Mouse (Mus musculus): ENCODE measurements at regions not wholly inside any gene's neighbourhood (a gene's known extent, or its start where the extent isn't known, plus 50 kb on each side); places are given as distances from the start of the nearest gene placed in this dataset.

GRCm38 (mm10) chr7:73165521-73165920 lies 209.8 kb upstream of the Rgma start:
- Histone ChIP-seq H3K4me2 (no peak overlapping the region), H3K4me3 (no peak overlapping the region), H3K27me3 (no peaks in the 10 kb centered on the region), H3K27ac (no peak overlapping the region), H3K9ac (no peak overlapping the region), H3K36me3 (ENCODE audit: poor library complexity, severe bottlenecking) (no peaks in the 10 kb centered on the region), H3K9me3 (replicated peaks) (no peaks in the 10 kb centered on the region), H3K4me1 (peaks cover 10% of the 10 kb centered on the region)
- ATAC-seq = no peak
- WGBS = 55% methylated on average over 8 of the region's 8 CpGs

- ATAC-seq = no peak
- WGBS = 81% methylated on average over 8 of the region's 8 CpGs
- Histone ChIP-seq H3K4me2 (no peak overlapping the region), H3K4me1 (no peaks in the 10 kb centered on the region), H3K27ac (no peak overlapping the region), H3K27me3 (no peaks in the 10 kb centered on the region), H3K9me3 (replicated peaks) (peaks cover 4% of the 10 kb centered on the region; the same call in 1 of the 2 replicates), H3K4me3 (no peak overlapping the region), H3K36me3 (ENCODE audit: poor library complexity, severe bottlenecking) (no peaks in the 10 kb centered on the region), H3K9ac (no peak overlapping the region)
Observed at GRCm38 (mm10) chr7:73169416-73169815, 205.9 kb upstream of the Rgma start.

DNA sequence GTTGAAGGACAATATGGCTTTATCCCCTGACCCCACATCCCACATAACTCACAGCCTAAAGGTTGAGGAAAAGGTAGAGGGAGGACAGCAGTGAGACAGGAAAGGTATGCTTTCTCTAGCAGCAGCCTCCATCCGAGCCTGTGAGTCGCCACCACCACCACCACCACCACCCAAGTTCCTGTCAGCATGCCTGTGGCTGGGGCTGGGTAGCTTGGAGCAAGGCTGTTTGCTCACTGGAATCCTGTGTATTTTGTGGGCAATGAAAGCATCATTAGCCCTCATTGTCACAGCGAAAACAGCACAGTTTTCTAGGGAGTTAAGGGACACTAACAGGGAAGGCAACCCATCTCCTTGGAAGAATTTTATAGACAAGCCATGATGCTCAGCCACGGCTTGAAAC lies 202.7 kb upstream of the Rgma start:
- no peaks in the 10 kb centered on the region for H3K4me1 ChIP-seq
- H3K36me3 ChIP-seq (ENCODE audit: poor library complexity, severe bottlenecking) = no peaks in the 10 kb centered on the region
- H3K4me3 ChIP-seq = no peak overlapping the region
- no peak overlapping the region for H3K9ac ChIP-seq
- peaks cover 9% of the 10 kb centered on the region for H3K9me3 ChIP-seq (replicated peaks)
- no peaks in the 10 kb centered on the region for H3K27me3 ChIP-seq
- no peak for ATAC-seq
- 94% methylated on average over 4 of the region's 4 CpGs for WGBS
- no peak overlapping the region for H3K4me2 ChIP-seq
- no peak overlapping the region for H3K27ac ChIP-seq

- no peak for ATAC-seq
- Histone ChIP-seq H3K4me2 (no peak overlapping the region), H3K27ac (peak overlapping the region; percentile 73), H3K36me3 (ENCODE audit: poor library complexity, severe bottlenecking) (no peaks in the 10 kb centered on the region), H3K9ac (no peak overlapping the region), H3K4me3 (no peak overlapping the region), H3K4me1 (peaks cover 31% of the 10 kb centered on the region), H3K9me3 (replicated peaks) (peaks cover 10% of the 10 kb centered on the region; the same call in 1 of the 2 replicates), H3K27me3 (no peaks in the 10 kb centered on the region)
- WGBS = 77% methylated on average over 8 of the region's 8 CpGs
Observed at GRCm38 (mm10) chr7:73183761-73184160, 191.5 kb upstream of the Rgma start.

DNA sequence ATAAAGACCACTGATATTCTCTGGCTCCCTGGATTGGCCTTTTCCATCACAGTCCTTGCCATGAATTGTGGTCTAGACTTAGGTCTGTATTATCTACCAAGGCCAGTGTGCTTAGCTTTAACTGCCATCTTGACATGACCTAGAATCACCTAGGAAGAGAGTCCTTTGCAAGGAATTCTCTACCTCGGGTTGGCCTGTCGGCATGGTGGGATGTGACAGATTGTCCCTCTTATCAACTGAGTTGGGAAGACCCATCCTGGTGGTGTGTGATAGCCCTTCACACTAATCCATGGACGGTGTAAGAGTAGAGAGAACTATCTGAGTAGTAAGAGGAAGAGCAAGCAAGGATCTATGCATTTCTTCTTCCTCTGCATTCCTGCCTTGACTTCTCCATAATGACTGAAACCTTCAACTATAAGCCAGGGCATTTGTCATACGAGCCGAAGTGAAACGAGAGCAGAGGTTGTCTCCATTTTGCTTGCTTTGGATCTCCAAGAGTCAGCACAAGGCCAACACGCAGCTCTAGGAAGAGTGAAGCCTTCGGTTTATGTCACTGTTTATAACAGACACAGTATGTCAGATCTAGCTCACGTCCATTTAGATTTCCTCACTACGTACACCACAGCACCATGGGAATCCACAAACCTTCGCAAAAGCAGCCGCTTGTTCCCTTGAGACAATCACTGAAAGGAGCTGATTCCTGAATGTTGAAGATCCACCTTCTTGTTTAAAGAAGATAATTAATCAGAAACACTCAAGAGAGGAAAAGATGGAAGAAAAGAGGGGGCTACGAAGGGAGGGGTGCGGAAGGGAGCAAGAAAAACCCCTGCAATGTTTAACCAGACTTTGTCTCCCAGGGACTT lies 190.9 kb upstream of the Rgma start:
- Histone ChIP-seq H3K27ac (peak overlapping the region; percentile 73), H3K27me3 (no peaks in the 10 kb centered on the region), H3K4me1 (peaks cover 31% of the 10 kb centered on the region), H3K36me3 (ENCODE audit: poor library complexity, severe bottlenecking) (no peaks in the 10 kb centered on the region), H3K9ac (no peak overlapping the region), H3K4me3 (no peak overlapping the region), H3K4me2 (no peak overlapping the region), H3K9me3 (replicated peaks) (peaks cover 10% of the 10 kb centered on the region; the same call in 1 of the 2 replicates)
- ATAC-seq = peak; percentile 43; the same call in 1 of the 2 replicates
- 63% methylated on average over 14 of the region's 14 CpGs for WGBS

DNA sequence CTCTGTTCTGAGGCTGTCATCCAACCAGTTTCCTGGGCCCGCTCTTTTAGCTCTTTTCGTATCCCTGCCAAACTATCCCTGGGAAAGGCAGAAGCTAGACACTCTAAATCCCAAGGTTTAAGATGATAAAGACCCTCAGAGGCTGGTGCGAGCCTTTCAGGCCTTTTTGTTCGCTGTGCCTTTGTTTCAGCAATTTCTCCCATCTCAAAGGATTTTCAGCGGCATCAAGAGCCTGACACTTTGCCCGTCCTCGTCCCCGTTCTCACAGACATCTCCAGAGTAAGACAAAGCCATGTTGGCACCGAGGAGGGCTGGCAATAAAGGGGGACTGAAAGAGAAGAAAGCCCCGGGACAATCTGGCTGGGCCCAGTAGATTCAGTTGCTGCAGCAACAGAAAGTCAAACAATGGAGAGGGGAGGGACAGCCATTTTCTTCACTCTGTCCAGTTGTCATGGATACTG lies 190.2 kb upstream of the Rgma start:
- Histone ChIP-seq H3K9ac (no peak overlapping the region), H3K36me3 (ENCODE audit: poor library complexity, severe bottlenecking) (no peaks in the 10 kb centered on the region), H3K4me3 (no peak overlapping the region), H3K4me2 (no peak overlapping the region), H3K9me3 (replicated peaks) (peaks cover 10% of the 10 kb centered on the region; the same call in 1 of the 2 replicates), H3K27ac (peak overlapping the region; percentile 73), H3K27me3 (no peaks in the 10 kb centered on the region), H3K4me1 (peaks cover 31% of the 10 kb centered on the region)
- 7% methylated on average over 10 of the region's 10 CpGs for WGBS
- peak; percentile 87 for ATAC-seq

GRCm38 (mm10) chr7:73185591-73185990 lies 189.7 kb upstream of the Rgma start:
- Histone ChIP-seq H3K4me2 (no peak overlapping the region), H3K4me1 (peaks cover 31% of the 10 kb centered on the region), H3K9ac (no peak overlapping the region), H3K27me3 (no peaks in the 10 kb centered on the region), H3K36me3 (ENCODE audit: poor library complexity, severe bottlenecking) (no peaks in the 10 kb centered on the region), H3K4me3 (no peak overlapping the region), H3K27ac (peak overlapping the region; percentile 73), H3K9me3 (replicated peaks) (peaks cover 10% of the 10 kb centered on the region; the same call in 1 of the 2 replicates)
- 0 out of 2 replicates have a peak, but pooled peaks have one; percentile 11 for ATAC-seq
- WGBS = 73% methylated on average over 5 of the region's 5 CpGs

GRCm38 (mm10) chr7:73186501-73186900 lies 188.8 kb upstream of the Rgma start:
- no peaks in the 10 kb centered on the region for H3K36me3 ChIP-seq (ENCODE audit: poor library complexity, severe bottlenecking)
- no peak for ATAC-seq
- 88% methylated on average over 3 of the region's 3 CpGs for WGBS
- H3K4me3 ChIP-seq = no peak overlapping the region
- no peaks in the 10 kb centered on the region for H3K27me3 ChIP-seq
- peaks cover 39% of the 10 kb centered on the region for H3K4me1 ChIP-seq
- peak overlapping the region; percentile 73; the same call in 1 of the 2 replicates for H3K27ac ChIP-seq
- peaks cover 10% of the 10 kb centered on the region; the same call in 1 of the 2 replicates for H3K9me3 ChIP-seq (replicated peaks)
- no peak overlapping the region for H3K4me2 ChIP-seq
- H3K9ac ChIP-seq = no peak overlapping the region

- H3K4me1 ChIP-seq = peaks cover 36% of the 10 kb centered on the region
- 0 out of 2 replicates have a peak overlapping the region, but pooled peaks have one; percentile 16 for H3K9ac ChIP-seq
- peak overlapping the region; percentile 82 for H3K27ac ChIP-seq
- no peak overlapping the region; the same call in 1 of the 2 replicates for H3K4me2 ChIP-seq
- 0 out of 2 replicates have a peak, but pooled peaks cover 5% of the 10 kb centered on the region for H3K9me3 ChIP-seq (replicated peaks)
- 15% methylated on average over 12 of the region's 12 CpGs for WGBS
- peak; percentile 82 for ATAC-seq
- H3K36me3 ChIP-seq (ENCODE audit: poor library complexity, severe bottlenecking) = no peaks in the 10 kb centered on the region
- H3K27me3 ChIP-seq = no peaks in the 10 kb centered on the region
- no peak overlapping the region for H3K4me3 ChIP-seq
Observed at GRCm38 (mm10) chr7:73191388-73192278, 183.7 kb upstream of the Rgma start.

GRCm38 (mm10) chr7:73192839-73193238 lies 182.5 kb upstream of the Rgma start:
- no peak overlapping the region for H3K4me3 ChIP-seq
- H3K9me3 ChIP-seq (replicated peaks) = 0 out of 2 replicates have a peak, but pooled peaks cover 5% of the 10 kb centered on the region
- no peak overlapping the region for H3K9ac ChIP-seq
- ATAC-seq = no peak
- H3K4me1 ChIP-seq = peaks cover 48% of the 10 kb centered on the region
- H3K4me2 ChIP-seq = no peak overlapping the region
- no peaks in the 10 kb centered on the region for H3K27me3 ChIP-seq
- H3K27ac ChIP-seq = peak overlapping the region; percentile 82
- H3K36me3 ChIP-seq (ENCODE audit: poor library complexity, severe bottlenecking) = no peaks in the 10 kb centered on the region
- 56% methylated on average over 7 of the region's 7 CpGs for WGBS

- H3K27ac ChIP-seq = peak overlapping the region; percentile 8; the same call in 1 of the 2 replicates
- peaks cover 60% of the 10 kb centered on the region for H3K4me1 ChIP-seq
- H3K4me2 ChIP-seq = no peak overlapping the region
- no peaks in the 10 kb centered on the region for H3K27me3 ChIP-seq
- no peak overlapping the region for H3K9ac ChIP-seq
- no peak for ATAC-seq
- WGBS = 47% methylated on average over 4 of the region's 4 CpGs
- 0 out of 2 replicates have a peak, but pooled peaks cover 5% of the 10 kb centered on the region for H3K9me3 ChIP-seq (replicated peaks)
- no peaks in the 10 kb centered on the region for H3K36me3 ChIP-seq (ENCODE audit: poor library complexity, severe bottlenecking)
- no peak overlapping the region for H3K4me3 ChIP-seq
Observed at GRCm38 (mm10) chr7:73195306-73195705, 180.0 kb upstream of the Rgma start.

All from forebrain, embryonic 13.5 days (tissue).